Mouse (Mus musculus): ENCODE results near the gene Kctd17. TPM values are rescaled to one million over a fixed set of nuclear protein-coding genes. Genes with fewer than 3 reads are reported as not detected.

Gene Kctd17
- polyA plus RNA-seq, 1 experiment = 31.4 TPM

- no peak overlapping the region for H3K4me3 ChIP-seq (ENCODE audit: low read depth, low read length)
- TF ChIP-seq POLR2A (IDR thresholded peaks at IDR 0.05; ENCODE audit: insufficient read depth, low read length) = no peak
- no peak for TF ChIP-seq CTCF (IDR thresholded peaks at IDR 0.05; ENCODE audit: low read depth, low read length)
- no peak for TF ChIP-seq EP300 (IDR thresholded peaks at IDR 0.05; ENCODE audit: insufficient read depth, low read depth, low read length)
- no peaks in the 10 kb centered on the region for H3K27me3 ChIP-seq (ENCODE audit: control insufficient read depth, insufficient read depth, low read length, poor library complexity, severe bottlenecking)
- H3K36me3 ChIP-seq (ENCODE audit: control insufficient read depth, insufficient read depth, low read length, poor library complexity, severe bottlenecking) = no peaks in the 10 kb centered on the region
- H3K9me3 ChIP-seq (replicated peaks; ENCODE audit: control insufficient read depth, insufficient read depth, low read length, poor library complexity, severe bottlenecking) = no peaks in the 10 kb centered on the region
- H3K9ac ChIP-seq (ENCODE audit: low read depth, poor library complexity, severe bottlenecking) = no peak overlapping the region
- no peak overlapping the region for H3K27ac ChIP-seq (ENCODE audit: insufficient read depth, low read length)
- H3K4me1 ChIP-seq (ENCODE audit: control insufficient read depth, insufficient read depth, low read length) = peaks cover 2% of the 10 kb centered on the region
Measured at GRCm38 (mm10) chr15:78438018-78438394, 9.6 kb downstream of the Kctd17 start.

DNA sequence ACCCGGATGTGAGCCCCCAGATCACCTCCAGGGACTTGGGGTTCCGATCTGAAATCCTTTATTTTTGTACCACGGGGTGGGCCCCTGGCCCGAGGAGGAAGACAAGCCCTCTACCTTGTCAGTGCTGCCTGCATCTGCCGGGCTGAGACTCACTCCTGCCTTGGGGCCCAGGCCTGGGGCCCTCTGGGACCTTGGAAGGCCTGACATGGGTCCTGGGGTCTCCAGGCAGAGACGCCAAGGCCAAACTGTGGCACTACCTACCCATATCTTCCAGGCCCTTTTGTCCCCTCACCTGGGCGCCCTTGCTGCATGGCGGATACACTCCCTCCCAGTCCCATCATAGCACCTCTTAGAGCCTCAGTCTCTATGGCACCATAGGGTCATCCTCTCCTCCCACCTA lies 10.1 kb downstream of the Kctd17 start:
- H3K9me3 ChIP-seq (replicated peaks; ENCODE audit: control insufficient read depth, insufficient read depth, low read length, poor library complexity, severe bottlenecking) = no peaks in the 10 kb centered on the region
- no peaks in the 10 kb centered on the region for H3K27me3 ChIP-seq (ENCODE audit: control insufficient read depth, insufficient read depth, low read length, poor library complexity, severe bottlenecking)
- no peak overlapping the region for H3K9ac ChIP-seq (ENCODE audit: low read depth, poor library complexity, severe bottlenecking)
- no peaks in the 10 kb centered on the region for H3K4me1 ChIP-seq (ENCODE audit: control insufficient read depth, insufficient read depth, low read length)
- TF ChIP-seq CTCF (IDR thresholded peaks at IDR 0.05; ENCODE audit: low read depth, low read length) (no peak), POLR2A (IDR thresholded peaks at IDR 0.05; ENCODE audit: insufficient read depth, low read length) (no peak), EP300 (IDR thresholded peaks at IDR 0.05; ENCODE audit: insufficient read depth, low read depth, low read length) (no peak)
- no peak overlapping the region for H3K27ac ChIP-seq (ENCODE audit: insufficient read depth, low read length)
- no peaks in the 10 kb centered on the region for H3K36me3 ChIP-seq (ENCODE audit: control insufficient read depth, insufficient read depth, low read length, poor library complexity, severe bottlenecking)
- no peak overlapping the region for H3K4me3 ChIP-seq (ENCODE audit: low read depth, low read length)

DNA sequence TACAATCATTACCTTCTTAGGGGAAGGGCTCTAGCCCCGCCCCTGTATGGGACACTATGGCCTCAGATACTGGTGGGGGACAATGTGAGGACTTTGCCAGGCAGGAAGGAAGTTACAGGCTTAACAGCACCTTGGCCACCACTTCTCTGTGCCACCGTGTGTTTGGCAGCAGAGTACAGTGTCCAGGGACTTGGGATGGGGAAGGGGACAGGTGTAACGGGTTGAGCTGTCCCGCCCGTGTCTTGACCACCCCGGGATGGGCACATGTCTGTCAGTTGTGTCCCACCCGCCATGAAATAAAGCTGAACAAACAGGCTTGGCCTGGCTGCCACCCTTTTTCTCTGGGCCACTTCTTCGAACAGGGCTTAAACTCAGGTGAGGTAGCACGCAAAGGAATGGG lies 10.6 kb downstream of the Kctd17 start:
- Histone ChIP-seq H3K36me3 (ENCODE audit: control insufficient read depth, insufficient read depth, low read length, poor library complexity, severe bottlenecking) (no peaks in the 10 kb centered on the region), H3K4me1 (ENCODE audit: control insufficient read depth, insufficient read depth, low read length) (no peaks in the 10 kb centered on the region)

DNA sequence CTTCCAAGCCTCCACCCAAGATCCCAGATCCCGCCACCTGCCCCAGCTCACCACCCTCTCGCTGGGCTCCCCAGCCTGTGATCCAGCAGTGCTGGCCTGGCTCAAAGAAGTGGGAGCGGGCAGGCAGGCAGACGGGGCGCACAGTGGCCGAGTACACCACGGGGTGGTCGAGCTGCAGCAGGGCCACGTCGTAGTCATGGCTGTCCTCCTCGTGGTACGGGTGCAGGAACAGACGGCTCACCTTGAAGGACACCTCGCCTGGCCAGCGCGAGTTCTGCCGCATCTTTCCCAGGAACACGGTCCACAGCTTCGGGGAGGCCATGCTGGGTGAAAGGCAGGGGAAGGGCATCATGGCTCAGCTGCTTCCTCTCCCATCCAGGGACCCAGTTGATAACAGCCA lies 13.9 kb downstream of the Kctd17 start:
- H3K27ac ChIP-seq (ENCODE audit: insufficient read depth, low read length) = no peak overlapping the region
- no peak for TF ChIP-seq POLR2A (IDR thresholded peaks at IDR 0.05; ENCODE audit: insufficient read depth, low read length)
- no peak for TF ChIP-seq EP300 (IDR thresholded peaks at IDR 0.05; ENCODE audit: insufficient read depth, low read depth, low read length)
- TF ChIP-seq CTCF (IDR thresholded peaks at IDR 0.05; ENCODE audit: low read depth, low read length) = no peak
- H3K4me1 ChIP-seq (ENCODE audit: control insufficient read depth, insufficient read depth, low read length) = no peaks in the 10 kb centered on the region
- no peaks in the 10 kb centered on the region for H3K27me3 ChIP-seq (ENCODE audit: control insufficient read depth, insufficient read depth, low read length, poor library complexity, severe bottlenecking)
- no peak overlapping the region for H3K4me3 ChIP-seq (ENCODE audit: low read depth, low read length)
- no peaks in the 10 kb centered on the region for H3K9me3 ChIP-seq (replicated peaks; ENCODE audit: control insufficient read depth, insufficient read depth, low read length, poor library complexity, severe bottlenecking)
- no peaks in the 10 kb centered on the region for H3K36me3 ChIP-seq (ENCODE audit: control insufficient read depth, insufficient read depth, low read length, poor library complexity, severe bottlenecking)
- no peak overlapping the region for H3K9ac ChIP-seq (ENCODE audit: low read depth, poor library complexity, severe bottlenecking)

More for the DNA sequence above, 10.6 kb downstream of the Kctd17 start:
- Histone ChIP-seq H3K27me3 (ENCODE audit: control insufficient read depth, insufficient read depth, low read length, poor library complexity, severe bottlenecking) (no peaks in the 10 kb centered on the region), H3K4me3 (ENCODE audit: low read depth, low read length) (no peak overlapping the region), H3K27ac (ENCODE audit: insufficient read depth, low read length) (no peak overlapping the region), H3K9ac (ENCODE audit: low read depth, poor library complexity, severe bottlenecking) (no peak overlapping the region), H3K9me3 (replicated peaks; ENCODE audit: control insufficient read depth, insufficient read depth, low read length, poor library complexity, severe bottlenecking) (no peaks in the 10 kb centered on the region)
- TF ChIP-seq POLR2A (IDR thresholded peaks at IDR 0.05; ENCODE audit: insufficient read depth, low read length) (no peak), CTCF (IDR thresholded peaks at IDR 0.05; ENCODE audit: low read depth, low read length) (no peak), EP300 (IDR thresholded peaks at IDR 0.05; ENCODE audit: insufficient read depth, low read depth, low read length) (no peak)

GRCm38 (mm10) chr15:78443857-78444256 lies 15.5 kb downstream of the Kctd17 start:
- H3K4me1 ChIP-seq (ENCODE audit: control insufficient read depth, insufficient read depth, low read length) = peaks cover 2% of the 10 kb centered on the region
- no peak overlapping the region for H3K9ac ChIP-seq (ENCODE audit: low read depth, poor library complexity, severe bottlenecking)
- no peaks in the 10 kb centered on the region for H3K36me3 ChIP-seq (ENCODE audit: control insufficient read depth, insufficient read depth, low read length, poor library complexity, severe bottlenecking)
- H3K9me3 ChIP-seq (replicated peaks; ENCODE audit: control insufficient read depth, insufficient read depth, low read length, poor library complexity, severe bottlenecking) = no peaks in the 10 kb centered on the region
- no peaks in the 10 kb centered on the region for H3K27me3 ChIP-seq (ENCODE audit: control insufficient read depth, insufficient read depth, low read length, poor library complexity, severe bottlenecking)
- TF ChIP-seq POLR2A (IDR thresholded peaks at IDR 0.05; ENCODE audit: insufficient read depth, low read length) (no peak), EP300 (IDR thresholded peaks at IDR 0.05; ENCODE audit: insufficient read depth, low read depth, low read length) (no peak), CTCF (IDR thresholded peaks at IDR 0.05; ENCODE audit: low read depth, low read length) (no peak)
- no peak overlapping the region for H3K27ac ChIP-seq (ENCODE audit: insufficient read depth, low read length)
- no peak overlapping the region for H3K4me3 ChIP-seq (ENCODE audit: low read depth, low read length)

- H3K27me3 ChIP-seq (ENCODE audit: control insufficient read depth, insufficient read depth, low read length, poor library complexity, severe bottlenecking) = no peaks in the 10 kb centered on the region
- peaks cover 6% of the 10 kb centered on the region for H3K4me1 ChIP-seq (ENCODE audit: control insufficient read depth, insufficient read depth, low read length)
- no peaks in the 10 kb centered on the region for H3K9me3 ChIP-seq (replicated peaks; ENCODE audit: control insufficient read depth, insufficient read depth, low read length, poor library complexity, severe bottlenecking)
- H3K4me3 ChIP-seq (ENCODE audit: low read depth, low read length) = no peak overlapping the region
- TF ChIP-seq EP300 (IDR thresholded peaks at IDR 0.05; ENCODE audit: insufficient read depth, low read depth, low read length) (no peak), CTCF (IDR thresholded peaks at IDR 0.05; ENCODE audit: low read depth, low read length) (no peak)
- H3K9ac ChIP-seq (ENCODE audit: low read depth, poor library complexity, severe bottlenecking) = no peak overlapping the region
- no peaks in the 10 kb centered on the region for H3K36me3 ChIP-seq (ENCODE audit: control insufficient read depth, insufficient read depth, low read length, poor library complexity, severe bottlenecking)
- H3K27ac ChIP-seq (ENCODE audit: insufficient read depth, low read length) = no peak overlapping the region
Measured at GRCm38 (mm10) chr15:78447121-78447520, 18.8 kb downstream of the Kctd17 start.

Measured in ES-Bruce4 (cell line).